Mouse (Mus musculus) telencephalon, adult 2 months (tissue): Measurements from ENCODE around the gene Acad10.

Experiments used
- DNase-seq: peaks from one replicate; pipeline ENCODE4 v3.0.0-alpha.2; 2011; ENCODE audit warnings: low read depth, low spot score

Acad10 gene

DNA sequence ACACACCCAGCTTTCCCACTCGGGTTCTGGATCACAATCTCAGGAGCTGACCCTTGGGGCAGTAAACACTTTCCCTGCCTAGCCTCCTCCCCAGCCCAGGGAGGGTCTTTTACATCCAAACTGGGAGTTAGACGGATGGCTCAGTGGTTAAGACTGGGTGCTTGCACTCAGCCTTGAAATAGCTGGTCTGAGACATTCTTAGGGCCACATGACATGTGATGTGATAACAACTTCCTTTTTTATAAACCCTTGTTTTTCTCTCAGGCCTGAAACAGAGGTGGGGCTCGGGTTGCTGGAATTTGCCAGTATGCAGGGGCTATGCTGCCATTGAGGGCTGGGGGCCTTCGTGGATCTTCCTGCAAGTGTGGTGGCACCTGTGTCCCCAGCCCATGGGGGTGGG is 63.0 kb downstream of the Acad10 start:
- DNase-seq, result no peak

DNA sequence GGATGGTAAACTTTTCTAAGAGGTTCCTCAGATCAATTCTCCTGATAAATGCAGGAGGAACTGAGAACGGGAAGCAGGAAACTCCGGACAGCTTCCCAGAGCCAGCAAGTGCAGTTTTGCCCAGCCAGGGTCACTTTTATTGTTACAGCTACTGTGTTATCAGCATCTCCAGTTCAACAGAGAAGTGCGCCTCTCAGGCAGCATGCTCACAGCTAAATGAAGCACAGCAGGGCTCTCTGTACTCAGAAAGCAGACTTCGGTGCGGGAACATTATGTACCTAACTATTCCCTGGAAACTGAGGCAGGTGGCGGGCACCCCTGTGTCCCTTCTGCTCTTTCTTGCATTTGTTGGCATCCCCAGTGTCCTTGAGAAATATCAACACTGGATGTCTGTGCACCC is 64.1 kb downstream of the Acad10 start:
- no peak for DNase-seq

DNA sequence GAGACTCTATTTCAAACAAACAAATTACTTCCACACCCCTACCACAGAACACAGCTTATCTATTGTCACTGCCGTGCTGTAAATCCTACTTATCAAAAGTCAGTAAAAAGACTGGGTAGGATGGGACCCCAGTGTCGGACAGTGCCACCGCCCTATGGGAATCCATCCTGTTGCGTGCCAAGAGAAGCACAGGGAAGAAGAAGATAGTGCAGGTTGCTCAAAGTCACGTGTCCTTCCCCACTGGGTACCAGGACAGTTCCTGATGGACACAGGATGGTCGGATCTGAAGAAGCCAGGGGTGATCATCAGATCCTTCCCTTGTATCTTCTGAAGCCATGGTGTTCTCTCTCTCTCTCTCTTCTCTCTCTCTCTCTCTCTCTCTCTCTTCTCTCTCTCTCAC is 64.6 kb downstream of the Acad10 start:
- no peak for DNase-seq

- DNase-seq, result no peak
Observed at GRCm38 (mm10) chr5:121594714-121595313, 65.5 kb downstream of the Acad10 start.

DNA sequence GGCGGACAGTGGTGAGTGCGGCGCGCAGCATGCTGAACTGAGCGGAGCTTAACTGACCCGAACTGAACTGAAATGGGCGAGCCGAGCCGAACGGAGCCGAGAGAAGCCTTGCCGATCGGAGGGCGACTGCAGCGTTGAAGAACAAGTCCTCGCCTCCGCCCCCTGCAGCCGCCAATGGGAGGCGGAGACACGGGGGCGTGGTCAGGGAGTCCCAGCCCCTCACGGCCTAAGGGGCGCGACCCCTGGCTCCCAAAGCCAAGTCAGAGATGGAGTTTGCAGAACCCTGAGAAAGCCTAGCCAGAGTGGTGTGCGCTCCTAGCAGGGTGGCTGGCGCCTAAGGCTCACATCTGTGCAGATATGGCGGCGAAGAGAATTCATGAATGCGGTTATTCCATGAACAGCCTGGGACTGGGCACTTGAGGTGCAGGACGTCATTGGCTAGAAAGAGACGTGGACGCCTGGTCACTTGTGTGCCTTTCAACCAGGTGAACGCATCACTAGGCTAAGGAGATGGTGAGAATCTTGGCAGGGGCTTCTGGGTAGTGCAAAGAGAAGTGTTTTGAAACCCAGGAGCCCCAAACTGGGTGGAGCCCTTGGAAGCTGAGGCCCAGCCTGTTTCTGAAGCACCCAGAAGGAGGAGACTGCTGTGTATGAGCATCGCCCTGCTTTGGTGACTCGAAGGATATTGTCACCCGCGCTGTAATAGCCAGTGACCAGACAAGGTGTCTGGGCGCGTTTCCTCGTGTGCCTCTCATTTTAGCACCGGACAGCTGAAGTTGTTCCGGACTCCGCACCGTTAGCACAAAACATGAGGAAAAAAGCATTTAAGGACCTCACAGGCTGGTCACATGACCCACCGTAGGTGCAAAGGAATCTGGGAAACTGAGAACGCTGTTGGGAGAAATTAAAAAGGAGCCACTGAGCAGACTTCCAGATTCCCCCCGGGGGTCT is 66.6 kb downstream of the Acad10 start, which contains the start of gene Aldh2:
Gene Aldh2 (minus strand): TSS at position 374 of the 951 bp plus-strand sequence.
- DNase-seq, result peak; percentile 57

- no peak for DNase-seq
Observed at GRCm38 (mm10) chr5:121592816-121593407, 67.4 kb downstream of the Acad10 start.

- no peak for DNase-seq
Observed at GRCm38 (mm10) chr5:121592064-121592815, 68.1 kb downstream of the Acad10 start.

DNA sequence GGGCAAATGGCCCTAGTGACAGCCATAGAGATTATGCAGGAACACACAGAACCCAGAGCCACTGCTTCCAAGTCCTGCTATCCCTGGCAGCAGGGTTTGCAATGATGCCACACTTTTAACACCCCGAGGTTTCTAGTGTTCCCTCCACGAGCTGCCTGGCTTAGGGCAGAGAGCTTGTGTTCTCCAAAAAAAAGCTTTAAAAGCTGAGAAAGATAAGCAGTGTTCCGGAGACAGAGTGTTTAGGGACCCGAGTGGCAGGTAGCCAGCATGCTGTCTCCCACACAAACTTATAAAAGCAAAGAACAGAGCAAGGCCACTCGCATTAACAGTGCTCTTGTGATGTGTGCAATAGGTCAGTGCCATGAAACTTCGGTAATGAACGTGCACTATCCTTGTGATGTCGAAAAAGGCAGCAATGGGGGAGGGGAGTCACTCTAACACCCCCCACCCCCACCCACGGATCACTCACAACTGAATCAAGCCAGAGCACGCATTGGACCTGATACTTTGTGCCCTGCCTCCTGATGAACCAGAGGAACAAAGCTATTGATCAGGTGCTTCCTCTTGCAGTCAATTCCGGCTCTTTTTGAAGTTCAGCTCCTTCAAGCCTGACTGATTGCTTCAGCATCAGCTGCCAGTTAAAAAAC is 68.8 kb downstream of the Acad10 start:
- DNase-seq, result no peak

DNA sequence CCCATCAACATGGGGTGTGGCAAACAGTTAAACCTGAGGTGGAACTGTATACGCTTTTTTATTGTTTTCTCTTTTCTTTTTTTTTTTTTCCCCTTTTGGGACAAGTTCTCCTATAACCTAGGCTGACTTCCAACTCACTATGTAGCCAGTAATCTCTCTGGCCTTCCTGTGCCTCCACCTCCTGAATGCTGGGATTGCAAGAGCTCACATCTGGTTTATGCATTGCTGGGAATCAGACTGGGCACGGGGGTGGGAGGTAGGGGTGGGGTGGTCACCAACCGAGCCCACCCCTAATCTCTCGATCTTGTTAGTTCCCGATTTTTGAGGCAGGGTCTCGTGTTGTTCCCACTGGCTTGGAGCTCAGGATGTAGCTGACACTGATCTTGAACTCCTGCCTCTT is 70.4 kb downstream of the Acad10 start:
- no peak for DNase-seq

- peak; percentile 85 for DNase-seq
Observed at GRCm38 (mm10) chr5:121586400-121587039, 73.8 kb downstream of the Acad10 start.

- DNase-seq, result no peak
Observed at GRCm38 (mm10) chr5:121585699-121586098, 74.6 kb downstream of the Acad10 start.

GRCm38 (mm10) chr5:121585005-121585404 is 75.3 kb downstream of the Acad10 start:
- no peak for DNase-seq

DNA sequence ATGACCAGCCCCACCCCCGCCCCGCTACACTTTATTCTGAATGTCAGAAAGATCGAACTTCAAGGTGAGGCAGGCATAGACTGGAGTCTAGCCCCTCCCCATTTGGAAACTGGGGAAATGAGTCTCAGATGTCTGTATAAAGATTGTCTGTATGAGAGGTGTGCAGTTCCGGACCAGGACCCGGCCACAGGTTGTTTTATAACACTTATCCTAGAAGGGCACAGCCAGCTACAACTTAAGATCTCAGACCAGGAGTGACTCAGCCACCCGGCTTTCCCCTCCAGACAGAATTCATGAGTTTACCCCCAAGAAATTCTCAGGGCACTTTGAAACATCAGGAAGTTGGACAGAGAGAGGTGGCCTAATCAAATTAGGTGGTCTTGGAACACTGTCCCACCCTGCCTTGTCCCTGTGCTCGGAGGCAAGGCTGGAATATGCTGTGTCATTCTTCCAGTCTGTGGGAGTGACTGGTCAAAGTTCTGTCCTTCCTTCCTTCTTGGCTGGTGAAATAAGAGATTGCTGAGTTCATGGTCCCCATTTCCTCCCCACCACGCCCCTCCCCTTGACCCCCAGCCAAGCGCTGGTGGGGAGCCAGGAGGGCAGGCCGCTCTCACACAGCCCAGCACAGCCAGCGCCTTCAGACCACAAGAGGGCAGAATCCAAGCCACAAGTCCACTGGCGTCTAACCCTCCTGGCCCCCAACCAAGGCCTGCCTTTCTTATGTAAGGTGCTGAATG is 76.4 kb downstream of the Acad10 start:
- no peak for DNase-seq

GRCm38 (mm10) chr5:121581945-121582344 is 78.4 kb downstream of the Acad10 start:
- no peak for DNase-seq

DNA sequence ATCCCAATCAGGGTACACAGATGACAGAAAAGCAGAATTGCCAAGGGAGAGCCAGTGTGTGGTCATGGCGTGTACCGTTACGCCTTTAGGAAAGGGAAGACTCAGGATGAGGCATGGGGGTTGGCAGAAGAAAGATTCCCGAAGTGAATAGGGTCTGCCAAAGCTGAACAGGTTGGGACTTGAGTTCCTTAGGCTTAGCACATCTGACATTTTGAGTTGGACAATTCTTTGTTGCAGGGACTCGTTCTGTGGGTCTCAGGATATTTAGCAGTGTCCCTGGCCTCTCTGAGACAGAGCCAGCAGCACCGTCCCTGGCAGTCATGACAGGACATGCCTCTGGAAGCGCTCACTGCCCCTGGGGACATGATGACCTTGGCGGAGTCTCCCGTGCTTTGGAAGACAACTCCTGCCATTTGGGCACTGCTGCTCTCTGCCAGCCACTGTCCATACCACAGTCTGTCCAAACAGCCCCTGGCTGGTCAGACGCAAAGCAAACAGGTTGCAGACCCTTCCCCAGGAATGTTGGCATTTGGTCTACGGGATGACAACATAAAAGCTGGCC is 83.3 kb downstream of the Acad10 start:
- DNase-seq, result no peak

- no peak for DNase-seq
Observed at GRCm38 (mm10) chr5:121575867-121576266, 84.4 kb downstream of the Acad10 start.

DNA sequence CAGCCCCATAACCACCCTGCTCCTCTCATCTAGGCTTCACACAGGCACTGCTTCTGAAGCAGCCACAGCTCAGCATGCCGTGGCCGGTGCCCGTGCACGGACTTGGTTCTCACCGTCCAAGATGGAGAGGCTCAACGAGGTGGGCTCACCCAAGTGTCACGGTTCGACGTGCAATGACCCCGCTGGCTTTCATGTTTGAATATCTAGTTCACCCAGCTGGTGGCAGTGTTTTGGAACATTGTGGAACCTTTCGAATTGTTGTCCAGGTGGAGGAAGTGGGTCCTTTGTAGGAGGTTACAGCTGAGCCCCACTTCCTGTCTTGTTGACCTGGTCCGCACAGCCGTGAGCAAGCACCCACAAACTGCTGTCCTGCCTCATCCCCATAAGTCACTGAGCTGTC is 86.2 kb downstream of the Acad10 start:
- no peak for DNase-seq
